Mouse (Mus musculus) Muller cell, postnatal 12 days (primary cell): ENCODE measurements around the gene Eif2s3y.

ENCODE experiments used
- DNase-seq: peaks from one replicate; pipeline ENCODE4 v3.0.0-alpha.2; 2015; ENCODE audit errors: inconsistent ontology term

Gene Eif2s3y

GRCm38 (mm10) chrY:1009882-1010751, at the start of gene Eif2s3y:
Gene Eif2s3y, plus strand, starts transcription at chrY:1010543.
- DNase-seq, result peak; percentile 80
